10 mouse cellular contexts compared by ENCODE assay signal in the genomic region with DNA sequence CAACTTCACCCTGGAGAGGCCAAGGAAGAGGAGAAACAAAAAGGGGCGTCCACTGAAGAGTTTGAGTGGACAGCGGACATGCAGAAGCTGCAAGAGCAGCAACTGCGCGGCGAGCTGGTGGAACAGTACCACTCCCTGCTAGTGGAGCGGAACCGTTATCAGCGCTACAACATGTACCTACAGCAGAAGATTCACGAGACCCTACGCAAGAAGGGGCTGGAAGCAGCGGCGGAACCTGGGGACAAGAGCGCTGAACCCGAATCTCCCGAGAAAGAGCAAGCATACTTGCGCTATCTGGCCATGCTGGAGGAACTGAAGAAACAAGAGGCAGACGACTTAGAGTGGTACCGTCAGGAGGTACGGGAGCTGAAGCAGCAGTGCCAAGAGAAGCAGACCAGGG. TPM values are rescaled to one million over a fixed set of nuclear protein-coding genes. Genes with fewer than 3 reads are reported as not detected.
DNase-seq lines count a peak whose midpoint lies in the region; ATAC-seq lines count a peak whose summit lies in the region.
"Had no signal": no experiment of that assay in that cellular context is flagged by ENCODE, and none has a peak within 500 bp of the region (broad histone marks: within the 10 kb centered on the region; RNA-seq: fewer than 3 reads in every experiment).

No protein-coding gene starts in this region.

- H3K9ac ChIP-seq in heart, embryonic 13.5 days, result peak overlapping the region; percentile 79
- H3K9ac ChIP-seq in hindbrain, embryonic 14.5 days, result peak overlapping the region; percentile 67
- no peak overlapping the region for H3K9ac ChIP-seq in midbrain, embryonic 15.5 days

- peak overlapping the region; percentile 93 for H3K4me3 ChIP-seq in heart, embryonic 13.5 days
- peak overlapping the region; percentile 67 for H3K4me3 ChIP-seq in hindbrain, embryonic 14.5 days (replicated peaks; ENCODE audit: low read length)
- peak overlapping the region; percentile 95 for H3K4me3 ChIP-seq in midbrain, embryonic 15.5 days

- no peaks in the 10 kb centered on the region for H3K9me3 ChIP-seq in heart, embryonic 13.5 days
- no peaks in the 10 kb centered on the region for H3K9me3 ChIP-seq in hindbrain, embryonic 14.5 days (ENCODE audit: control insufficient read depth, low read length)
- H3K9me3 ChIP-seq in midbrain, embryonic 15.5 days, result no peaks in the 10 kb centered on the region

- DNase-seq in heart, adult 11 months, result no peak
- DNase-seq in MEL-GATA-1-ER (ENCODE audit: extremely low read depth, low read depth), result peak; percentile 59
- DNase-seq in hindbrain, embryonic 14.5 days (ENCODE audit: low spot score), result no peak
- DNase-seq in T-cell, adult 2 months (ENCODE audit: low spot score), result no peak
- no peak for DNase-seq in cerebellum, postnatal 10 days
- DNase-seq: spleen, adult 18-20 months had no signal

- no peak overlapping the region for H3K27ac ChIP-seq in heart, embryonic 13.5 days (replicated peaks)
- H3K27ac ChIP-seq in hindbrain, embryonic 14.5 days, result no peak overlapping the region
- H3K27ac ChIP-seq in midbrain, embryonic 15.5 days, result no peak overlapping the region

- 29% methylated on average over 19 of the region's 19 CpGs for WGBS in heart, embryonic 13.5 days
- WGBS in hindbrain, embryonic 14.5 days, result 47% methylated on average over 19 of the region's 19 CpGs
- 43% methylated on average over 19 of the region's 19 CpGs for WGBS in midbrain, embryonic 15.5 days

- peaks cover 14% of the 10 kb centered on the region for H3K36me3 ChIP-seq in heart, embryonic 13.5 days
- peaks cover 7% of the 10 kb centered on the region; the same call in 1 of the 2 replicates for H3K36me3 ChIP-seq in hindbrain, embryonic 14.5 days (replicated peaks; ENCODE audit: control insufficient read depth, insufficient read depth)
- no peaks in the 10 kb centered on the region for H3K36me3 ChIP-seq in midbrain, embryonic 15.5 days (replicated peaks)

- H3K27me3 ChIP-seq in heart, embryonic 13.5 days (replicated peaks), result peaks cover 30% of the 10 kb centered on the region
- H3K27me3 ChIP-seq in hindbrain, embryonic 14.5 days (ENCODE audit: control insufficient read depth, insufficient read depth, low read length), result no peaks in the 10 kb centered on the region
- no peaks in the 10 kb centered on the region for H3K27me3 ChIP-seq in midbrain, embryonic 15.5 days (replicated peaks)
- H3K27me3 ChIP-seq: Patski had no signal

- no peak for ATAC-seq in heart, embryonic 13.5 days (ENCODE audit: extremely low read depth, insufficient number of reproducible peaks, low FRiP score, low TSS enrichment)
- no peak for ATAC-seq in hindbrain, embryonic 14.5 days (ENCODE audit: low FRiP score)
- ATAC-seq in midbrain, embryonic 15.5 days (replicated peaks), result no peak
- no peak for ATAC-seq in granulocyte monocyte progenitor cell, adult 5-6 weeks (replicated peaks; ENCODE audit: poor library complexity, severe bottlenecking)

- H3K4me2 ChIP-seq in heart, embryonic 13.5 days, result peak overlapping the region; percentile 97
- peak overlapping the region; percentile 98 for H3K4me2 ChIP-seq in hindbrain, embryonic 14.5 days (replicated peaks)
- H3K4me2 ChIP-seq in midbrain, embryonic 15.5 days, result peak overlapping the region; percentile 92

- peaks cover 35% of the 10 kb centered on the region for H3K4me1 ChIP-seq in heart, embryonic 13.5 days
- H3K4me1 ChIP-seq in hindbrain, embryonic 14.5 days (replicated peaks; ENCODE audit: control insufficient read depth, insufficient read depth, low read length), result peaks cover 33% of the 10 kb centered on the region
- peaks cover 39% of the 10 kb centered on the region for H3K4me1 ChIP-seq in midbrain, embryonic 15.5 days

RNA-seq across cellular contexts. Expression of a gene that starts 0.9 kb away (rescaled TPM):
- 0.23 and 0.27 TPM in 2 replicates for polyA plus RNA-seq in heart, embryonic 13.5 days (2015; fragmentation: Nextera tagmentation; extraction: Ambion mirVana)
- 2.5 and 2.9 TPM in 2 replicates for polyA plus RNA-seq in hindbrain, embryonic 14.5 days (2014; fragmentation: Nextera tagmentation; extraction: Ambion mirVana)
- 3.5 TPM in 2 replicates for polyA plus RNA-seq in midbrain, embryonic 15.5 days (2015; fragmentation: Nextera tagmentation; extraction: Ambion mirVana)
- not detected in 2 replicates for total RNA-seq in granulocyte monocyte progenitor cell, adult 5-6 weeks (2014; fragmentation: Nextera tagmentation)
- 0.43 TPM in 1 of 2 replicates, not detected in the other for total RNA-seq in granulocyte monocyte progenitor cell, adult 5-6 weeks (2017)

RNA-seq across cellular contexts. Expression of a gene that starts 1.2 kb away (rescaled TPM):
- 1.4 and 1.6 TPM in 2 replicates for polyA plus RNA-seq in heart, embryonic 13.5 days (2015; fragmentation: Nextera tagmentation; extraction: Ambion mirVana)
- polyA plus RNA-seq in hindbrain, embryonic 14.5 days (2014; fragmentation: Nextera tagmentation; extraction: Ambion mirVana), result 5.2 and 5.6 TPM in 2 replicates
- 3.2 and 3.3 TPM in 2 replicates for polyA plus RNA-seq in midbrain, embryonic 15.5 days (2015; fragmentation: Nextera tagmentation; extraction: Ambion mirVana)
- 9.1 and 12.9 TPM in 2 replicates for total RNA-seq in granulocyte monocyte progenitor cell, adult 5-6 weeks (2014; fragmentation: Nextera tagmentation)
- total RNA-seq in granulocyte monocyte progenitor cell, adult 5-6 weeks (2017), result 12.1 and 14.5 TPM in 2 replicates

RNA-seq across cellular contexts. Expression of a gene that starts 20.5 kb away (rescaled TPM):
- 52.9 and 59.4 TPM in 2 replicates for polyA plus RNA-seq in heart, embryonic 13.5 days (2015; fragmentation: Nextera tagmentation; extraction: Ambion mirVana)
- polyA plus RNA-seq in hindbrain, embryonic 14.5 days (2014; fragmentation: Nextera tagmentation; extraction: Ambion mirVana), result 46.0 and 47.4 TPM in 2 replicates
- polyA plus RNA-seq in midbrain, embryonic 15.5 days (2015; fragmentation: Nextera tagmentation; extraction: Ambion mirVana), result 41.0 and 43.0 TPM in 2 replicates
- 28.9 and 40.4 TPM in 2 replicates for total RNA-seq in granulocyte monocyte progenitor cell, adult 5-6 weeks (2014; fragmentation: Nextera tagmentation)
- total RNA-seq in granulocyte monocyte progenitor cell, adult 5-6 weeks (2017), result 35.6 and 37.9 TPM in 2 replicates
